Mouse (Mus musculus): ENCODE data around the gene Trim56. TPM values are rescaled to one million over a fixed set of nuclear protein-coding genes. Genes with fewer than 3 reads are reported as not detected.
A peak's percentile ranks its signal among the peaks of the same experiment; 100 is the strongest.
"Not testable (repeated sequence)": the region's sequence is repeated elsewhere in the genome, so short reads cannot be mapped to it uniquely, and the experiment has no call there.

Gene Trim56
- polyA plus RNA-seq (2015; fragmentation: Nextera tagmentation; extraction: Ambion mirVana) = 3.4 and 4.5 TPM in 2 replicates

GRCm38 (mm10) chr5:137115866-137116847, at the start of gene Trim56:
Trim56 (minus strand) TSS chr5:137116209.
- WGBS = 15% methylated on average over 28 of the region's 29 CpGs
- peak; percentile 48; the same call in 1 of the 2 replicates for ATAC-seq (ENCODE audit: low FRiP score, low read depth)
- H3K27ac ChIP-seq (replicated peaks) = no peak within 1 kb of the TSS

GRCm38 (mm10) chr5:137161853-137162252, 45.8 kb upstream of the Trim56 start:
- Histone ChIP-seq H3K36me3 (no peaks in the 10 kb centered on the region), H3K27ac (replicated peaks) (no peak overlapping the region), H3K4me1 (replicated peaks) (no peaks in the 10 kb centered on the region), H3K4me3 (no peak overlapping the region), H3K9ac (no peak overlapping the region), H3K4me2 (no peak overlapping the region), H3K9me3 (0 out of 2 replicates have a peak, but pooled peaks cover under 1% of the 10 kb centered on the region), H3K27me3 (no peaks in the 10 kb centered on the region)
- 82% methylated on average over 4 of the region's 4 CpGs for WGBS
- no peak for ATAC-seq (ENCODE audit: low FRiP score, low read depth)

More at GRCm38 (mm10) chr5:137115866-137116847, at the start of gene Trim56:
- Histone ChIP-seq H3K9me3 (no peaks in the 10 kb centered on the region), H3K27me3 (no peaks in the 10 kb centered on the region), H3K36me3 (no peaks in the 10 kb centered on the region), H3K4me3 (peak within 1 kb of the TSS; percentile 39), H3K4me2 (peak within 1 kb of the TSS; percentile 58), H3K9ac (peak within 1 kb of the TSS; percentile 36; the same call in 1 of the 2 replicates), H3K4me1 (replicated peaks) (peaks cover 10% of the 10 kb centered on the region; the same call in 1 of the 2 replicates)

GRCm38 (mm10) chr5:137159461-137159860, 43.5 kb upstream of the Trim56 start:
- Histone ChIP-seq H3K36me3 (no peaks in the 10 kb centered on the region), H3K4me3 (no peak overlapping the region), H3K9ac (no peak overlapping the region), H3K27ac (replicated peaks) (no peak overlapping the region), H3K9me3 (0 out of 2 replicates have a peak, but pooled peaks cover 4% of the 10 kb centered on the region), H3K27me3 (no peaks in the 10 kb centered on the region), H3K4me1 (replicated peaks) (no peaks in the 10 kb centered on the region), H3K4me2 (no peak overlapping the region)
- 30% methylated on average over 11 of the region's 11 CpGs for WGBS
- ATAC-seq (ENCODE audit: low FRiP score, low read depth) = no peak

- Histone ChIP-seq H3K9me3 (0 out of 2 replicates have a peak, but pooled peaks cover 4% of the 10 kb centered on the region), H3K4me2 (no peak overlapping the region), H3K4me3 (no peak overlapping the region), H3K9ac (no peak overlapping the region), H3K36me3 (no peaks in the 10 kb centered on the region), H3K27me3 (no peaks in the 10 kb centered on the region), H3K4me1 (replicated peaks) (no peaks in the 10 kb centered on the region), H3K27ac (replicated peaks) (no peak overlapping the region)
- 94% methylated on average over 5 of the region's 5 CpGs for WGBS
- no peak for ATAC-seq (ENCODE audit: low FRiP score, low read depth)
Observed at GRCm38 (mm10) chr5:137153289-137153688, 37.3 kb upstream of the Trim56 start.

GRCm38 (mm10) chr5:137152623-137153022, 36.6 kb upstream of the Trim56 start:
- no peaks in the 10 kb centered on the region for H3K27me3 ChIP-seq
- no peak overlapping the region for H3K27ac ChIP-seq (replicated peaks)
- ATAC-seq (ENCODE audit: low FRiP score, low read depth) = 0 out of 2 replicates have a peak, but pooled peaks have one; percentile 45
- H3K9ac ChIP-seq = no peak overlapping the region
- H3K4me2 ChIP-seq = no peak overlapping the region
- no peak overlapping the region for H3K4me3 ChIP-seq
- no peaks in the 10 kb centered on the region for H3K36me3 ChIP-seq
- H3K4me1 ChIP-seq (replicated peaks) = no peaks in the 10 kb centered on the region
- 64% methylated on average over 2 of the region's 2 CpGs for WGBS
- H3K9me3 ChIP-seq = 0 out of 2 replicates have a peak, but pooled peaks cover 4% of the 10 kb centered on the region

GRCm38 (mm10) chr5:137149272-137149882, 33.4 kb upstream of the Trim56 start, which contains the start of gene Muc3:
Muc3 (minus strand) TSS chr5:137149322.
- H3K36me3 ChIP-seq; ATAC-seq (ENCODE audit: low FRiP score, low read depth); H3K4me3 ChIP-seq: not testable (repeated sequence)

GRCm38 (mm10) chr5:137140836-137141235, 24.8 kb upstream of the Trim56 start:
- Histone ChIP-seq H3K27ac (replicated peaks) (no peak overlapping the region), H3K9me3 (no peaks in the 10 kb centered on the region), H3K9ac (no peak overlapping the region), H3K27me3 (no peaks in the 10 kb centered on the region), H3K4me3 (no peak overlapping the region), H3K4me2 (no peak overlapping the region), H3K36me3 (no peaks in the 10 kb centered on the region), H3K4me1 (replicated peaks) (no peaks in the 10 kb centered on the region)
- ATAC-seq (ENCODE audit: low FRiP score, low read depth) = no peak
- WGBS = 48% methylated on average over 3 of the region's 3 CpGs

More at GRCm38 (mm10) chr5:137149272-137149882, 33.4 kb upstream of the Trim56 start, which contains the start of gene Muc3:
- not testable (repeated sequence) for H3K4me1 ChIP-seq (replicated peaks); H3K9ac ChIP-seq; H3K27ac ChIP-seq (replicated peaks); H3K27me3 ChIP-seq; H3K4me2 ChIP-seq; H3K9me3 ChIP-seq

- no peaks in the 10 kb centered on the region for H3K36me3 ChIP-seq
- no peak overlapping the region for H3K9ac ChIP-seq
- ATAC-seq (ENCODE audit: low FRiP score, low read depth) = no peak
- 87% methylated on average over 10 of the region's 10 CpGs for WGBS
- no peaks in the 10 kb centered on the region for H3K9me3 ChIP-seq
- no peak overlapping the region for H3K4me2 ChIP-seq
- no peak overlapping the region for H3K27ac ChIP-seq (replicated peaks)
- H3K27me3 ChIP-seq = no peaks in the 10 kb centered on the region
- no peak overlapping the region for H3K4me3 ChIP-seq
- no peaks in the 10 kb centered on the region for H3K4me1 ChIP-seq (replicated peaks)
Observed at GRCm38 (mm10) chr5:137138977-137139376, 23.0 kb upstream of the Trim56 start.

- H3K4me2 ChIP-seq = no peak overlapping the region
- ATAC-seq (ENCODE audit: low FRiP score, low read depth) = no peak
Observed at GRCm38 (mm10) chr5:137134959-137135358, 18.9 kb upstream of the Trim56 start.

GRCm38 (mm10) chr5:137131490-137131889, 15.5 kb upstream of the Trim56 start:
- H3K4me3 ChIP-seq = no peak overlapping the region
- ATAC-seq (ENCODE audit: low FRiP score, low read depth) = peak; percentile 78; the same call in 1 of the 2 replicates

More at GRCm38 (mm10) chr5:137134959-137135358, 18.9 kb upstream of the Trim56 start:
- H3K4me1 ChIP-seq (replicated peaks) = 0 out of 2 replicates have a peak, but pooled peaks cover 2% of the 10 kb centered on the region
- H3K9ac ChIP-seq = no peak overlapping the region
- H3K27me3 ChIP-seq = no peaks in the 10 kb centered on the region
- no peaks in the 10 kb centered on the region for H3K36me3 ChIP-seq
- 38% methylated on average over 11 of the region's 11 CpGs for WGBS
- H3K4me3 ChIP-seq = no peak overlapping the region
- no peaks in the 10 kb centered on the region for H3K9me3 ChIP-seq
- H3K27ac ChIP-seq (replicated peaks) = no peak overlapping the region

GRCm38 (mm10) chr5:137129281-137129680, 13.3 kb upstream of the Trim56 start:
- WGBS = 39% methylated on average over 5 of the region's 5 CpGs
- Histone ChIP-seq H3K27ac (replicated peaks) (no peak overlapping the region), H3K4me1 (replicated peaks) (peaks cover 8% of the 10 kb centered on the region), H3K4me3 (no peak overlapping the region), H3K9me3 (no peaks in the 10 kb centered on the region), H3K9ac (no peak overlapping the region), H3K4me2 (no peak overlapping the region), H3K27me3 (no peaks in the 10 kb centered on the region), H3K36me3 (no peaks in the 10 kb centered on the region)
- no peak for ATAC-seq (ENCODE audit: low FRiP score, low read depth)

More at GRCm38 (mm10) chr5:137131490-137131889, 15.5 kb upstream of the Trim56 start:
- Histone ChIP-seq H3K27ac (replicated peaks) (no peak overlapping the region), H3K4me2 (no peak overlapping the region), H3K9ac (no peak overlapping the region), H3K9me3 (no peaks in the 10 kb centered on the region), H3K4me1 (replicated peaks) (peaks cover 8% of the 10 kb centered on the region), H3K27me3 (no peaks in the 10 kb centered on the region), H3K36me3 (no peaks in the 10 kb centered on the region)
- WGBS = 2% methylated on average over 3 of the region's 3 CpGs

All from hindbrain, embryonic 15.5 days (tissue).